In genomic region chr6:114041911-114042284, GRCm38 (mm10) we compare ENCODE assay signal across 8 mouse cellular contexts. TPM values are rescaled to one million over a fixed set of nuclear protein-coding genes. Genes with fewer than 3 reads are reported as not detected.
DNase-seq lines count a peak whose midpoint lies in the region; ATAC-seq and TF ChIP-seq lines count a peak whose summit lies in the region.

No protein-coding gene starts in this region.

- H3K4me1 ChIP-seq in heart, embryonic 10.5 days, result peaks cover 11% of the 10 kb centered on the region
- no peaks in the 10 kb centered on the region for H3K4me1 ChIP-seq in intestine, postnatal 0 days (replicated peaks; ENCODE audit: control insufficient read depth, insufficient read depth, low read length)

- 21% methylated on average over 17 of the region's 52 CpGs for WGBS in heart, embryonic 10.5 days
- 2% methylated on average over 11 of the region's 52 CpGs for WGBS in intestine, postnatal 0 days

- no peak overlapping the region for H3K9ac ChIP-seq in intestine, postnatal 0 days (ENCODE audit: low read depth, low read length)

- peak overlapping the region; percentile 67; the same call in 1 of the 2 replicates for H3K27ac ChIP-seq in heart, embryonic 10.5 days
- H3K27ac ChIP-seq in intestine, postnatal 0 days (ENCODE audit: low read depth, low read length), result no peak overlapping the region

- no peaks in the 10 kb centered on the region for H3K36me3 ChIP-seq in heart, embryonic 10.5 days
- no peaks in the 10 kb centered on the region for H3K36me3 ChIP-seq in intestine, postnatal 0 days (ENCODE audit: control insufficient read depth, insufficient read depth)

- peak overlapping the region; percentile 68 for H3K4me3 ChIP-seq in heart, embryonic 10.5 days
- H3K4me3 ChIP-seq in intestine, postnatal 0 days (ENCODE audit: low read depth, low read length), result peak overlapping the region; percentile 22

- peaks cover 90% of the 10 kb centered on the region for H3K27me3 ChIP-seq in heart, embryonic 10.5 days (ENCODE audit: insufficient read depth, poor library complexity, severe bottlenecking)
- H3K27me3 ChIP-seq in intestine, postnatal 0 days (replicated peaks; ENCODE audit: control insufficient read depth, insufficient read depth, low read length), result peaks cover 33% of the 10 kb centered on the region

- no peaks in the 10 kb centered on the region for H3K9me3 ChIP-seq in heart, embryonic 10.5 days
- no peaks in the 10 kb centered on the region for H3K9me3 ChIP-seq in intestine, postnatal 0 days (ENCODE audit: control insufficient read depth)

- no peak for TF ChIP-seq CTCF in intestine, postnatal 0 days (IDR thresholded peaks at IDR 0.05; ENCODE audit: low read depth)

- no peak for DNase-seq in heart, embryonic 10.5 days (ENCODE audit: low spot score)
- no peak for DNase-seq in heart, adult 9 months (ENCODE audit: low spot score in 2 of 2)
- peak; percentile 39 for DNase-seq in right cerebral cortex, postnatal 25 days
- DNase-seq in right cerebral cortex, postnatal 36 days (ENCODE audit: low spot score in 2 of 2), result no peak
- no peak for DNase-seq in gastrocnemius, postnatal 14 days

- H3K4me2 ChIP-seq in intestine, postnatal 0 days (replicated peaks; ENCODE audit: low read depth), result peak overlapping the region; percentile 57

- no peak for ATAC-seq in intestine, postnatal 0 days
- ATAC-seq in monocyte, adult 5-6 weeks (replicated peaks; ENCODE audit: insufficient number of reproducible peaks, low FRiP score, low TSS enrichment, poor library complexity, severe bottlenecking), result no peak
- no peak for ATAC-seq in inflammation-experienced regulatory T-cells, adult 6 months

- intact Hi-C loops in gastrocnemius, postnatal 14 days (cut with DNase I; ENCODE audit: low total_unique reads), result no loop called here

RNA-seq across cellular contexts. Expression of gene Atp2b2, which starts 0.5 kb away (rescaled TPM):
- 0.06 and 0.18 TPM in 2 replicates for polyA plus RNA-seq in heart, embryonic 10.5 days (2016; fragmentation: Nextera tagmentation; extraction: Ambion mirVana)
- 0.48 TPM in 2 replicates for polyA plus RNA-seq in intestine, postnatal 0 days (2015; fragmentation: Nextera tagmentation; extraction: Ambion mirVana)
- total RNA-seq in gastrocnemius, postnatal 14 days (2021), result under 1 TPM; 0.27 to 0.53 TPM
- not detected in 3 replicates for total RNA-seq in monocyte, adult 5-6 weeks (2017)
- polyA plus RNA-seq in inflammation-experienced regulatory T-cells, adult 6 months (2017; shearing (Covaris generic)), result under 1 TPM in 2 of 3 experiments, not detected in 1; 0.12 to 0.15 TPM
